Mouse (Mus musculus) ES-Bruce4 (cell line): Measurements from ENCODE around the gene Dad1.

Experiments used
- CTCF ChIP-seq: IDR thresholded peaks from one replicate; pipeline ENCODE4 v1.8.1; 2011; ENCODE audit warnings: low read depth, low read length
- EP300 ChIP-seq: IDR thresholded peaks from 2 replicates; pipeline ENCODE4 v1.6.1; 2011; ENCODE audit warnings: low read depth, low read length; ENCODE audit not compliant: insufficient read depth
- POLR2A ChIP-seq: IDR thresholded peaks from one replicate; pipeline ENCODE4 v1.8.1; 2011; ENCODE audit warnings: low read length; ENCODE audit not compliant: insufficient read depth

DNA sequence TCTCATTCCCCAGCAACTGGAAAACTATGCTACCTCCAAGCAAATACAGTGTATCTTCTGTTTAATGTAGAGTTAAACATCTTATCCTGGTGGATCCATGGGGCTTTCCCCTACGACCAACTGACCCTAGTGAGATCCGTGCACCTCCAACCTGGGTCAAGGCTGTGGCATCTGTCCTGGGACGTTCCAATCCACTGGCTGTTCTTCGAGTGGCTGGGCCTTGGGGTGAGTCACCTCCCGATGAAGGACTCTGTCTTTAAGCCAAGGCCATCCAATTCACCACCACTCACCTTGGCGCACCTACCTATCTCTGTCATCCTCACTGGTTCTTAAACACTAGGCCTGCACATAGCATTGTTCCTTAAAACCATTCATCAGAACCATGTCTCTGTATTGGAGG is 9.2 kb upstream of the Dad1 start:
- TF ChIP-seq CTCF: no peak
- no peak for TF ChIP-seq EP300
- no peak for TF ChIP-seq POLR2A
